Mouse (Mus musculus): ENCODE results near the gene Slc6a9. TPM values are rescaled to one million over a fixed set of nuclear protein-coding genes. Genes with fewer than 3 reads are reported as not detected.

The Slc6a9 gene
- 87.0 and 92.4 TPM in 2 replicates for polyA plus RNA-seq (2011; ENCODE audit: insufficient read depth, insufficient read length, low replicate concordance, missing spikeins)

DNA sequence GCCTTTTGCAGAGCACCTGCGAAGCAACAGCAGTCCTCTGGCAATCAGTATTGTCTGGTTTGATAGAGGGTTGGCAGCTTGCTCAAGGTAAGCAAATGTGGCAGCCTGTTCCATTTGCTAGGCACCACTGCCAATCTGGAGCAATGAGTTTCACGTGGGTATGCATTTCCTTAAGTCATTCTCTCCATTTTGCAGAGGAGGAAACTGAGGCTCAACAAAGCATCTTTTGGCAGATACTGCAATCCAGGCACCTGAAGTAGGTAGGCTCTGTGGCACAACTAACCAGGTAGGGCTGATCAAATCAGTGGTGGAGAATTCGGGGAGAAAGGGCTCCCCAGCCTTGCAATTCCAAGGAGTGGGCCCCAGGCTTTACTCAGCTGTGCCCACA is at the start of gene Slc6a9:
Gene Slc6a9, plus strand, starts transcription at position 50 of the 388 bp plus-strand sequence.
- H3K4me3 ChIP-seq (replicated peaks; ENCODE audit: control insufficient read depth, low read depth, low read length) = peak within 1 kb of the TSS; percentile 87
- H3K4me1 ChIP-seq (ENCODE audit: control insufficient read depth, insufficient read depth, low read length) = peaks cover 6% of the 10 kb centered on the region
- TF ChIP-seq POLR2A (IDR thresholded peaks at IDR 0.05; ENCODE audit: borderline replicate concordance, control insufficient read depth, low read depth, low read length) = no peak
- H3K27ac ChIP-seq (ENCODE audit: control insufficient read depth, insufficient read depth, low read depth, low read length, poor library complexity) = peak within 1 kb of the TSS; percentile 92
- WGBS = 38% methylated on average over 3 of the region's 3 CpGs

DNA sequence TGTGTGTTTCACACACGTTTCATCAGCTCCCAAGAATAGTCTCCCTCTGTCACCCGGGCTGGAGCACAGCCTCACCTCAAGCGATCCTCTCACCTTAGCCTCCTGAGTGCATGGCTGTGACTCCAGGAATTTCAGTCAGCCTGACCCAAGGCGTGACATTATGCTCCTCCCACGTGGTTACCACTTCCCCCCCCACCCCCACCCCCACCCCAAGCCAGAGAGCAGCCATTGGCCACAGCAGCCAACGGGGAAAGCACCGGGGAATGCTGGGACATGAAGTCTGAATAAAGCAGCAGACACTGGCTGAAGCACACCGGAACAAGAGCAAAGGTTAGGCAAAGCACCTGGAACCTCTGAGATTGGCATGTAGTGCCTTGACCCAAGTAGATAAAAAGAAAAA is 47.3 kb upstream of the Slc6a9 start:
- TF ChIP-seq CTCF (IDR thresholded peaks at IDR 0.05; ENCODE audit: control insufficient read depth, insufficient read depth, low read length) (no peak), POLR2A (IDR thresholded peaks at IDR 0.05; ENCODE audit: borderline replicate concordance, control insufficient read depth, low read depth, low read length) (no peak)
- Histone ChIP-seq H3K27ac (ENCODE audit: control insufficient read depth, insufficient read depth, low read depth, low read length, poor library complexity) (no peak overlapping the region), H3K4me1 (ENCODE audit: control insufficient read depth, insufficient read depth, low read length) (no peaks in the 10 kb centered on the region), H3K4me3 (replicated peaks; ENCODE audit: control insufficient read depth, low read depth, low read length) (no peak overlapping the region)
- 33% methylated on average over 8 of the region's 8 CpGs for WGBS

DNA sequence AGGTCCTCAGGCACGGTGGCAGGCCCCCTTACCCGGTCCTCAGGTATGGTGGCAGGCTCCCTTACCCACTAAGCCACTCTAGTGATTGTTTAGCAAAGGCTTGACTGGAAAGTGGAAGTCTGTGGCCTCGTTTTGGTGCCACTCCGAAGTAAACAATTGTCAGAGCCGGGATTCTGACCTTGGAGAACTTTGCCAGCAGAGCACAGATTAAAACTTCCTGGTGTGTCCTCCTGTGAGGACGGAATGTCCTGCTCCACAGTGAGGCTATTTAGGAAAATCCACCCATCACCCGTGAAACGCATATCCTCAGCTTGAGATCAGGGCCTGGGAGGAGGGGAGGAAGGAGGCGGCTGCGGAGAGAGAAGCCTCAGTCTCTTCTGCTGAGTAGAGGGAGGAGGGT is 46.0 kb upstream of the Slc6a9 start:
- 74% methylated on average over 10 of the region's 10 CpGs for WGBS
- TF ChIP-seq CTCF (IDR thresholded peaks at IDR 0.05; ENCODE audit: control insufficient read depth, insufficient read depth, low read length) (no peak), POLR2A (IDR thresholded peaks at IDR 0.05; ENCODE audit: borderline replicate concordance, control insufficient read depth, low read depth, low read length) (no peak)
- Histone ChIP-seq H3K4me3 (replicated peaks; ENCODE audit: control insufficient read depth, low read depth, low read length) (no peak overlapping the region), H3K27ac (ENCODE audit: control insufficient read depth, insufficient read depth, low read depth, low read length, poor library complexity) (no peak overlapping the region), H3K4me1 (ENCODE audit: control insufficient read depth, insufficient read depth, low read length) (no peaks in the 10 kb centered on the region)

DNA sequence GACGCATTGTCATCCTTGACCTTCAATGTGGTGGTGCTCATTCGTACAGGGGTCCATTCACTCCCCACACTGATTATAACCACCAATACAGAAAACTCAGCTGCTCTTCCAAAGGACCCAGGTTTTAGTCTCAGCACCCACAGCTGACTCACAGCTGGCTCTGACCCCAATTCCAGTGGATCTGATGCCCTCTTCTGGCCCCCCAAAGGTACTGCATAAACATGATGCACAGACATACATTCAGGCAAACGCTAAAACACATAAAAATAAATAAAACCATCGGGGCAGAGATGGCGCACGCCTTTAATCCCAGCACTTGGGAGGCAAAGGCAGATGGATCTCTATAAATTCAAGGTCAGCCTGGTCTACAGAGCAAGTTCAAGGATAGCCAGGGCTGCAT is 34.4 kb upstream of the Slc6a9 start:
- Histone ChIP-seq H3K27ac (ENCODE audit: control insufficient read depth, insufficient read depth, low read depth, low read length, poor library complexity) (no peak overlapping the region), H3K4me1 (ENCODE audit: control insufficient read depth, insufficient read depth, low read length) (no peaks in the 10 kb centered on the region; the same call in 1 of the 2 replicates), H3K4me3 (replicated peaks; ENCODE audit: control insufficient read depth, low read depth, low read length) (no peak overlapping the region)
- TF ChIP-seq POLR2A (IDR thresholded peaks at IDR 0.05; ENCODE audit: borderline replicate concordance, control insufficient read depth, low read depth, low read length) = no peak
- TF ChIP-seq CTCF (IDR thresholded peaks at IDR 0.05; ENCODE audit: control insufficient read depth, insufficient read depth, low read length) = peak; percentile 11; the same call in 1 of the 2 replicates
- 82% methylated on average over 6 of the region's 6 CpGs for WGBS

DNA sequence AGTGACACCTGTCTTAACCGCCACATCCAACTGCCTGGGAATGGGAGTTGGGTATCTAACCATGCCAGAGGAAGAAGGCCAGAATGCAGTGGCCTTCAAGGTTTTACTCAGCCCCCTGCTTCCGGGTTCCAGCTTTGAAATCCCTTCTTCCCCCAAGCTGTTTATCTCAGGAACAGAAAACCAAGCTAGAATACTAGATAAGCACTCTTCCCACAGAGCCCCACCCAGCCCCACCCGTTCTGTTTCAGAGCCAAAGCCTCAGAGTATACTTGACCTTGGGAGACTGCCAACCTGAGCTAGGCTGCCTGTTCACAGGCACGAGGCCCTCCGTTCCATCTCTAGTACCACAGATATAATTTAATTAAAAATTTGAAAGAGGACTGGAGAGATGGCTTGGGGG is 27.3 kb upstream of the Slc6a9 start:
- TF ChIP-seq POLR2A (IDR thresholded peaks at IDR 0.05; ENCODE audit: borderline replicate concordance, control insufficient read depth, low read depth, low read length) (no peak), CTCF (IDR thresholded peaks at IDR 0.05; ENCODE audit: control insufficient read depth, insufficient read depth, low read length) (no peak)
- WGBS = 27% methylated on average over 5 of the region's 5 CpGs
- no peaks in the 10 kb centered on the region for H3K4me1 ChIP-seq (ENCODE audit: control insufficient read depth, insufficient read depth, low read length)
- H3K4me3 ChIP-seq (replicated peaks; ENCODE audit: control insufficient read depth, low read depth, low read length) = no peak overlapping the region
- H3K27ac ChIP-seq (ENCODE audit: control insufficient read depth, insufficient read depth, low read depth, low read length, poor library complexity) = no peak overlapping the region

DNA sequence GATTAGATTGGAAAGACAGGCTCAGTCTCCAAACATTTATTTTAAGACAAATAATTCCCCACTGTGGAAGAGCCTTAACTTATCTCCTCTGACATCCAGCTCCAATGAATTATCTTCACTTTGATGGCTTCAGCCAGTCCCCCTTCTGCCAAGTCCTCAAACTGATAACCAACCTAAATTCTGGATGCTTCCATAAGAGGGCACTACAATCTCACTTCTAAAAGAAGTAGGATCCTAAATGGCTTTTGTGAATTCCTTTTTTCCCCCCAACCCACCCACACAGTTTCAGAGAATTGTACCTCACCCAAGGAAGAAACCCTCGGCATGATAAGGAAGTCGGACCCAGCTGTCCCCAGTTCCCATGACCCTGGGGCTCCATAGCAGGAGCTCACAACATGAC is 23.4 kb upstream of the Slc6a9 start:
- TF ChIP-seq CTCF (IDR thresholded peaks at IDR 0.05; ENCODE audit: control insufficient read depth, insufficient read depth, low read length) (no peak), POLR2A (IDR thresholded peaks at IDR 0.05; ENCODE audit: borderline replicate concordance, control insufficient read depth, low read depth, low read length) (no peak)
- H3K27ac ChIP-seq (ENCODE audit: control insufficient read depth, insufficient read depth, low read depth, low read length, poor library complexity) = no peak overlapping the region
- H3K4me3 ChIP-seq (replicated peaks; ENCODE audit: control insufficient read depth, low read depth, low read length) = no peak overlapping the region
- whole genome bisulfite sequencing = 57% methylated on average over 2 of the region's 2 CpGs
- no peaks in the 10 kb centered on the region for H3K4me1 ChIP-seq (ENCODE audit: control insufficient read depth, insufficient read depth, low read length)

DNA sequence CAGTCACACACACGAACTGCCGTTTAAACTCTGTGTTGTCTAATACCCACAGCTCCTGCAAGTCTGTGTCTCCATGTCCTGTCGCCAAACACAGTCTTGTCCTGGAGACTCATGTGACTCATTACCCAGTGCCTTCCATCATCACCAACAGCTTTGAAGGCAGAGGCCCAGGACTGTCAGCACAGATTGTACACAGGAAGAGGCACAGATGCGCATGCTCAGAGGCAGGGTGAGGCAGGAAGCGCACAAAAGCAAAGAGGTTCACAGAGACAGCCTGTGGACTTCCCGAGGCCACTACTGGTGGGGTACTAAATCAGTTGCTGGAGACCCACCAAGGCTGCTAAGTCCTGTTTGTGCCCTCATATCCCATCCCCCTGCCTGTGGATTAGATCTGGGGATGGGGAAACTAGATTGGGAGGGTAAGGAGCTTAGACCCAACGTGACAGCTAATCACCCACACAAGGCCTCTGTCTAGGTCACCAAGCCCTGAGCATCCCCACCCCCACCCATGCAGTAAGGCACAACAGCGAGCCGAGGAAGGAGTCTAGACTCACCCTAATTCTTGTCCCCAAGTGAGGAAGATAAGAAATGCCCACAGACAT is 20.6 kb upstream of the Slc6a9 start:
- Histone ChIP-seq H3K4me1 (ENCODE audit: control insufficient read depth, insufficient read depth, low read length) (no peaks in the 10 kb centered on the region), H3K4me3 (replicated peaks; ENCODE audit: control insufficient read depth, low read depth, low read length) (no peak overlapping the region), H3K27ac (ENCODE audit: control insufficient read depth, insufficient read depth, low read depth, low read length, poor library complexity) (no peak overlapping the region)
- no peak for TF ChIP-seq POLR2A (IDR thresholded peaks at IDR 0.05; ENCODE audit: borderline replicate concordance, control insufficient read depth, low read depth, low read length)
- no peak for TF ChIP-seq CTCF (IDR thresholded peaks at IDR 0.05; ENCODE audit: control insufficient read depth, insufficient read depth, low read length)
- 51% methylated on average over 9 of the region's 9 CpGs for WGBS

DNA sequence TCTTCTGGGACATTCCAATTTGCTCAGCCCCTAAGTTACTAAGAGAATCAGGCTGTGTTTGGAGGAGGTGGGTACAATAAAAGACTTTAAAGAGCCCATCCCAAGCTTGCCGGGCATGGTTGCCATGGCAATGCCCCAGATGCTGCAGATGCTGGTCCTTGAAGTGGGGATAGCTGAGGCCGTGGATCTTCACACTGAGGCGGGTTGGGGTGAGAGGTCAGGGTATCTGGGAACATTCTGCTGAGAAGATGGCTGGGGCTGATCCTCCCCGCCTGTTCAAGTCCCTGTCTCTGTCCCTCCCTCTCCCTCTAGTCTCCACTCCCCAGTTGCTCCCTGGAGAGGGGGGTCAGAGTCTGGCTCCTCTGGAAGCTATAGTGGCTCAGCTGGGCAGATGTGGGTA is 20.0 kb upstream of the Slc6a9 start:
- 58% methylated on average over 4 of the region's 4 CpGs for WGBS
- H3K27ac ChIP-seq (ENCODE audit: control insufficient read depth, insufficient read depth, low read depth, low read length, poor library complexity) = no peak overlapping the region
- H3K4me3 ChIP-seq (replicated peaks; ENCODE audit: control insufficient read depth, low read depth, low read length) = no peak overlapping the region
- no peaks in the 10 kb centered on the region for H3K4me1 ChIP-seq (ENCODE audit: control insufficient read depth, insufficient read depth, low read length)
- TF ChIP-seq CTCF (IDR thresholded peaks at IDR 0.05; ENCODE audit: control insufficient read depth, insufficient read depth, low read length) (no peak), POLR2A (IDR thresholded peaks at IDR 0.05; ENCODE audit: borderline replicate concordance, control insufficient read depth, low read depth, low read length) (no peak)

DNA sequence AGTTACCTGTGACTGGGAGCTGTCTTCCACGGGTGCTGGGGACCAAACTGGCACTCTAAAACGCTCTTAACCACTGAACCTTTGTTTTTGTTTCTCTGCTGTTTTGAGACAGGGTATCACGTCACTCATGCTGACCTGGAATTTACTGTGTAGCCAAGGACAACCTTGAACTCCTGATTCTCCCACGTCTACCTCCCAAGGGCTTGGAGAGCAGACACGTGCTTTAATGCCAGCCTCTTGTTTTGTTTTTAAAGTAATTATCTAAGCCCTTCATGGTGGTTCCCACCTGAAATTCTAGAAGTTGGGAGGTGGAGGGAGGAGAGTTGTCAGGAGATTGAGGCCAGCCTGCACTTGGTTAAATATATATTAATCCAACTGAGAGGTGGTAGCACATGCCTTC is 17.5 kb upstream of the Slc6a9 start:
- H3K4me3 ChIP-seq (replicated peaks; ENCODE audit: control insufficient read depth, low read depth, low read length) = no peak overlapping the region
- no peak overlapping the region for H3K27ac ChIP-seq (ENCODE audit: control insufficient read depth, insufficient read depth, low read depth, low read length, poor library complexity)
- no peak for TF ChIP-seq CTCF (IDR thresholded peaks at IDR 0.05; ENCODE audit: control insufficient read depth, insufficient read depth, low read length)
- no peak for TF ChIP-seq POLR2A (IDR thresholded peaks at IDR 0.05; ENCODE audit: borderline replicate concordance, control insufficient read depth, low read depth, low read length)
- WGBS = 66% methylated on average over 5 of the region's 5 CpGs
- no peaks in the 10 kb centered on the region for H3K4me1 ChIP-seq (ENCODE audit: control insufficient read depth, insufficient read depth, low read length)
